Mouse (Mus musculus) erythroblast, embryonic 14.5 days (primary cell): Measurements from ENCODE around the gene Tmem91.

ENCODE experiments used
- GATA1 ChIP-seq: IDR thresholded peaks from 2 replicates; pipeline ENCODE4 v1.6.1; 2012; ENCODE audit warnings: low read length, inconsistent platforms, mixed read lengths
- TAL1 ChIP-seq: IDR thresholded peaks from 3 replicates; pipeline ENCODE4 v1.6.1; 2012; ENCODE audit warnings: low read length, inconsistent platforms, mixed read lengths

DNA sequence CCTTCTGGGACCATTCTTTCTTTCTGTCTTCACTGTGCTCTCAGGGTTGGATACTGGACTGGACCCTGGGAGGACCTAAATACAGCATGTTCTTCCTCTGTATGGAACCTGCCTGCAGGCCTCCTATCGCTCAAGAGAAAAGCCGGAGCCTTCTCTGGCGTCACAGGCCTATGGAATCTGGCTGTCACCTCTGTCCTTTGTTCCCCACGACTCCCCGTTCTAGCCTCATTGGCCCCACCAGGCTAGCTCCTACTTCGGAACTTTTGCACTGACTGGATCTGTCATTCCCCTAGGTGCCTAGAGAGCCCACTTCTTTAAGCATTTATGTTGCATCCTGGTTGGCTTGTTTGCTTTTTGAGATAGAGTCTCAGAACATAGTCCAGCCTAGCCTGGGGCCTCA is 9.7 kb upstream of the Tmem91 start:
- no peak for TF ChIP-seq GATA1
- no peak for TF ChIP-seq TAL1
